Mouse (Mus musculus) stomach, postnatal 0 days (tissue): ENCODE measurements around the gene Fam81a. TPM values are rescaled to one million over a fixed set of nuclear protein-coding genes. Genes with fewer than 3 reads are reported as not detected.

Source experiments
- ATAC-seq: fragments of 200-750 bp; cut with Nextera tagmentation; 2 replicates; pipeline ENCODE4 v1.8.0; 2017; ENCODE audit not compliant: low FRiP score, low TSS enrichment
- DNase-seq: peaks from one replicate; pipeline ENCODE4 v3.0.0-alpha.2; 2016; ENCODE audit warnings: low spot score
- H3K27ac ChIP-seq: fragments of 300-500 bp; sonication (generic); replicated peaks from 2 replicates; pipeline ENCODE4 v1.5.1; 2014; ENCODE audit warnings: mild to moderate bottlenecking, control low read depth
- H3K27me3 ChIP-seq: fragments of 300-500 bp; sonication (generic); 2 replicates; pipeline ENCODE4 v1.6.1; 2014; ENCODE audit warnings: low read length; ENCODE audit not compliant: control insufficient read depth, insufficient read depth
- H3K36me3 ChIP-seq: fragments of 300-500 bp; sonication (generic); 2 replicates; pipeline ENCODE4 v1.6.1; 2014; ENCODE audit warnings: low read length, mixed read lengths; ENCODE audit not compliant: control insufficient read depth, insufficient read depth
- H3K4me1 ChIP-seq: fragments of 300-500 bp; sonication (generic); replicated peaks from 2 replicates; pipeline ENCODE4 v1.6.1; 2014; ENCODE audit warnings: antibody characterized with exemption; ENCODE audit not compliant: control insufficient read depth, insufficient read depth
- H3K4me2 ChIP-seq: fragments of 300-500 bp; sonication (generic); replicated peaks from 2 replicates; pipeline ENCODE4 v1.6.1; 2014; ENCODE audit warnings: low read depth, mild to moderate bottlenecking, control low read depth, moderate library complexity
- H3K4me3 ChIP-seq: fragments of 300-500 bp; sonication (generic); 2 replicates; pipeline ENCODE4 v1.5.1; 2014; ENCODE audit warnings: low read depth, low read length, control low read depth
- H3K9ac ChIP-seq: fragments of 300-500 bp; sonication (generic); 2 replicates; pipeline ENCODE4 v1.6.1; 2014; ENCODE audit warnings: mild to moderate bottlenecking, low read length, control low read depth, mixed read lengths
- H3K9me3 ChIP-seq: fragments of 300-500 bp; sonication (generic); 2 replicates; pipeline ENCODE4 v1.6.1; 2016; ENCODE audit warnings: low read length; ENCODE audit not compliant: control insufficient read depth
- CTCF ChIP-seq: IDR thresholded peaks from 2 replicates; pipeline ENCODE4 v1.5.1; 2016; ENCODE audit warnings: antibody characterized with exemption, low read depth, mild to moderate bottlenecking, moderate library complexity
- EP300 ChIP-seq: optimal IDR thresholded peaks from 2 replicates; pipeline ENCODE3; 2016; ENCODE audit warnings: antibody characterized with exemption
- WGBS: fragments of 180-500 bp; shearing (Covaris S2); extraction: QIAGEN DNeasy Blood & Tissue Kit; methylation state at CpG from one replicate; pipeline ENCODE4 v1.1.7; 2014; 5-methylcytosine and 5-hydroxymethylcytosine counted together
- polyA plus RNA-seq: library from polyadenylated mRNA; unstranded; fragments of >200 nt; fragmentation: Nextera tagmentation; extraction: Ambion mirVana; gene quantifications from 2 replicates; pipeline ENCODE4 v1.2.1, GENCODE M21; 2015

Fam81a gene
- polyA plus RNA-seq, 1 experiment from 2014 or later: 3.0 TPM

DNA sequence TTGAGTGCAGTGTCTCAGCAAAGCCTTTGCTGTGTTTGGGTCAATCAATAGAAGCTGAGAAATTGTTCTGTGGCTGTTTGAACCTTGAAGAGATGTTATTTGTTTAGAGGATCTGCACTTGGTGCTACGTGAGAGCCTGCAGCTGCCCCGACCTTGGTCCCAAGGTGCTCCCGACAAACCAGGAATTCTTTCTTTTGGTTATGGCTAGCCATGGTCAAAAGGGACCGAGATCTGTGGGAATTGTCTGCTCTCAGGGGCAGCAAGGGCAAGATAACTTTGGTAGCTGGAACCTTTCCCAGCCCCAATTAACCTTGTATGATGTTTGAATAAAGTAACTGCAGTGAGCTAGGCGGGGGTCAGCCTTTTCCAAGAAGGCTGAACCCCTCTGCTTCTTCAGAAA is 34.2 kb downstream of the Fam81a start:
- ATAC-seq (no peak), DNase-seq (no peak)
- Histone ChIP-seq H3K9ac (no peak overlapping the region), H3K4me1 (no peaks in the 10 kb centered on the region), H3K9me3 (no peaks in the 10 kb centered on the region), H3K27ac (no peak overlapping the region), H3K36me3 (no peaks in the 10 kb centered on the region), H3K4me2 (no peak overlapping the region), H3K27me3 (no peaks in the 10 kb centered on the region), H3K4me3 (no peak overlapping the region)
- WGBS: 76% methylated on average over 5 of the region's 5 CpGs
- TF ChIP-seq EP300: no peak

DNA sequence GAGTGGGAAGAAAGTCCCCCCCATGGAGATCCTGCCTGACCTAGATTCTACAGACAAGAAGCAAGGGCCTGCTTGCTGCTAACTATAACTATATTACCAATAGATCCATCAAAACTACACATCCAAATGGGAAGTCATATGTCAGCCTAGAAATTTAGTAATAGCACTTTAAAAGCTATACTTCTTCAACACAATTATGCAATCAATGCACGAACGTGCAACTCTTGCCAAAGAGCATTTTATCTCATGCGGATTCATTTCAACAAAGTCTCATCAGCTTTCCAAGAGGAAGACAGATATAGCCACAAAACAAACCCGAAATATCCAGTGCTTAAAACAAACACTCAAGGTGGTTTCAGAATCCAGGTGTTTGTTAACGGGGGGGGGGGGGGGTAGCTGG is 36.8 kb downstream of the Fam81a start:
- DNase-seq (no peak), ATAC-seq (no peak)
- no peak overlapping the region for H3K4me2 ChIP-seq
- H3K9me3 ChIP-seq: no peaks in the 10 kb centered on the region
- H3K27ac ChIP-seq: no peak overlapping the region
- no peak overlapping the region for H3K9ac ChIP-seq
- H3K36me3 ChIP-seq: no peaks in the 10 kb centered on the region
- no peak overlapping the region for H3K4me3 ChIP-seq
- TF ChIP-seq CTCF (no peak), EP300 (no peak)
- H3K27me3 ChIP-seq: no peaks in the 10 kb centered on the region
- H3K4me1 ChIP-seq: no peaks in the 10 kb centered on the region
- 44% methylated on average over 5 of the region's 5 CpGs for WGBS

DNA sequence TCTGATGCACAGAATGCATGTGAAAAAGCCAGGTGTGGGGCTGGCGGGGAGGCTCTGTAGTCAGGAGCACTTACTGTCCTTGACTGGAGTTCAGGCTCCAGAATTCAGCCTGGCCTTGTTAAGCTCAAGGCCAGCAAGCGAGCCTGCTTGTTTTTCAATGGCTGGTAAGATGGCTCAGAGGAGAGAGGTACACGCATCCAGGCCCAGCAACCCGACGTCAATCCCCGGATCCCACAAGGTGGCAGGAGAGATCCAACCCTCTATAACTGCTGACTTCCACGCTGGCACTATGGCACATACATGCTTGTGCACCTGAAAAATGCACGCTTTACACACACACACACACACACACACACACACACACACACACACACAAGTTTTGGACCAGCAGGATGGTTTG is 39.3 kb downstream of the Fam81a start:
- no peaks in the 10 kb centered on the region for H3K27me3 ChIP-seq
- 69% methylated on average over 8 of the region's 8 CpGs for WGBS
- no peak overlapping the region for H3K9ac ChIP-seq
- DNase-seq: no peak
- no peaks in the 10 kb centered on the region for H3K9me3 ChIP-seq
- ATAC-seq: no peak
- no peak overlapping the region for H3K4me3 ChIP-seq
- no peak overlapping the region for H3K27ac ChIP-seq
- TF ChIP-seq EP300 (no peak), CTCF (peak; percentile 57)
- no peaks in the 10 kb centered on the region for H3K4me1 ChIP-seq
- no peaks in the 10 kb centered on the region for H3K36me3 ChIP-seq
- no peak overlapping the region for H3K4me2 ChIP-seq

DNA sequence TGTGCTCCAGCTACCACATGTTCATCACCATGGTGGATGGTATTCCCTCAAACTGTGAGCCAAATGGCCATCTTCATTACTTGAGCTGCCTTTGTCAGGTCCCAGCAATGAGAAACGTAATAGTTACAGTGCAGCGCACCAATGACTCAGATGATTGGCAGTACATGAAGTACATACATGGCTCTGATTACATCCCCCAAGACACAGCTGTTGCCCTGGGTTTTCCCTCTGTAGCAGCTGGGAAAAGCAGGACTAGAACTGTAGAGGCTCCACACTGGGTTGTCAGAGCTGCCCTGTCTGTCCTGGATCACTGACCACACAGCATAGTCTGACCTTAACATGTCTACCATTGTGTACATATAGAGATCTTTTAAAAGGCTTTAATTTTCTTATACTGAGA is 44.8 kb downstream of the Fam81a start:
- Histone ChIP-seq H3K9ac (no peak overlapping the region), H3K4me2 (no peak overlapping the region), H3K4me1 (no peaks in the 10 kb centered on the region), H3K4me3 (no peak overlapping the region), H3K9me3 (no peaks in the 10 kb centered on the region), H3K27me3 (no peaks in the 10 kb centered on the region), H3K27ac (no peak overlapping the region), H3K36me3 (no peaks in the 10 kb centered on the region)
- WGBS: 88% methylated on average over 2 of the region's 2 CpGs
- DNase-seq (no peak), ATAC-seq (no peak)
- TF ChIP-seq CTCF (no peak), EP300 (no peak)

DNA sequence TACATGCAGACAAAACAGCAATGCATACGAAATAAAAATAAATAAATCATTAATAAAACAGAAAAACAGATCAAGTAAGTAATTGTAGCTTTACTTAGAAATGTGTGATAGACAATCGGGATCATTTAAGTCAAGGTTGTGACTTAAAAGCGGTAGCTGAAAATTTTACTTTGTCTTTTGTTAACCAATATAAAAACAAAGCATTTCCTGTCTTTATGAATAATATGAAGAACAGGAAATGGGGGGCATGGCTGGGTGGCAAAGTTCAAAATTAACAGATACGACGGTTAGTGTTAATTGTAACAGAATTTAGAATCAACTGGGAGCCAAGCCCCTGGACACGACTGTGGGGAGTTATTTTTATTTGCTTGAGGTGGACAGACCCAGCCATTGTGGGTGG is 47.3 kb downstream of the Fam81a start:
- DNase-seq (no peak), ATAC-seq (no peak)
- Histone ChIP-seq H3K4me2 (no peak overlapping the region), H3K27me3 (no peaks in the 10 kb centered on the region), H3K4me3 (no peak overlapping the region), H3K9me3 (no peaks in the 10 kb centered on the region), H3K9ac (no peak overlapping the region), H3K36me3 (no peaks in the 10 kb centered on the region), H3K4me1 (no peaks in the 10 kb centered on the region), H3K27ac (no peak overlapping the region)
- 67% methylated on average over 6 of the region's 6 CpGs for WGBS
- TF ChIP-seq CTCF (no peak), EP300 (no peak)

DNA sequence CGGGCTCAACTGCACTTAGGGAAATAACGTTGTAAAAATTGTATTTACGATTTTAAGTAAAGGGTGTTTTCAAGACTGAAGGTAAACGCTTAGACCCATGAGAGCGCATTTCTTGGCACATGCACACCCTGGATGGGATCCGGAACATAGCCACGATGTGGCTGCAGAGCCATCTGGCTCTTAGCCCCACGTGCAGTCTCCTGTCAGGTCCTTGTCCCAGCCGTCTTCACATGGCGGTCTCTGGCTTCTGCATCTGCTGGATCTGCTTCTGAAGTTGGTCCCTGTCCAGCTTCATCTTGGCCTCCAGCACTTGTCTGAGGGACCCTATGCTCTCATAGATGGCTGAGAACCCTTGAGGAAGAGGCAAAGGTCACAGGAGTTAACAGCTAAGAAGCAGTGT is 51.8 kb downstream of the Fam81a start:
- H3K27ac ChIP-seq: no peak overlapping the region
- DNase-seq: no peak
- TF ChIP-seq EP300: no peak
- TF ChIP-seq CTCF: no peak
- H3K27me3 ChIP-seq: no peaks in the 10 kb centered on the region
- no peaks in the 10 kb centered on the region for H3K4me1 ChIP-seq
- H3K9me3 ChIP-seq: no peaks in the 10 kb centered on the region
- WGBS: 84% methylated on average over 10 of the region's 10 CpGs
- no peak overlapping the region for H3K4me2 ChIP-seq
- ATAC-seq: no peak
- H3K4me3 ChIP-seq: no peak overlapping the region
- H3K9ac ChIP-seq: no peak overlapping the region
- H3K36me3 ChIP-seq: no peaks in the 10 kb centered on the region

DNA sequence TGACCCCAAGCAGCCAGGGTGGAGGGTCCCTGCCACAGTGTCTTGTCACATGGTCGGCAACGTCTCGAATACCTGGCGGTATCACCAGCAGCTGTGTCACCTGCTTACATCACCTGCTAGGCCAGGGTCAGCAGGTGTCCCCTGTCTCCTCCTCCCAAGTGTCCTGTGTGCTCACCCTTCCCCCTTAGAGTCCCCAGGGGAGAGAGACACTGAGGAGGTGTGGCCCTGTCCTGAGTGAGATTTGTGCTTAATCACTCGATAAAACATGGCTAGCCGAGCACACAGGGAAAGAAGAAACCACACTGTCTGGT is 53.6 kb downstream of the Fam81a start:
- TF ChIP-seq CTCF (no peak), EP300 (no peak)
- Histone ChIP-seq H3K9me3 (no peaks in the 10 kb centered on the region), H3K27ac (no peak overlapping the region), H3K4me1 (no peaks in the 10 kb centered on the region), H3K27me3 (no peaks in the 10 kb centered on the region), H3K4me2 (no peak overlapping the region), H3K36me3 (no peaks in the 10 kb centered on the region), H3K4me3 (no peak overlapping the region), H3K9ac (no peak overlapping the region)
- no peak for DNase-seq
- WGBS: 40% methylated on average over 6 of the region's 6 CpGs
- ATAC-seq: no peak
